In genomic region chr7:117462196-117462935, GRCm38 (mm10) we compare ENCODE assay signal across 8 mouse cellular contexts.
DNase-seq lines count a peak whose midpoint lies in the region; ATAC-seq lines count a peak whose summit lies in the region.

No protein-coding gene starts in this region.

- peak overlapping the region; percentile 66 for H3K27ac ChIP-seq in embryonic facial prominence, embryonic 10.5 days (replicated peaks)
- peak overlapping the region; percentile 58 for H3K27ac ChIP-seq in heart, embryonic 15.5 days

- peaks cover 13% of the 10 kb centered on the region for H3K4me1 ChIP-seq in embryonic facial prominence, embryonic 10.5 days
- peaks cover 8% of the 10 kb centered on the region for H3K4me1 ChIP-seq in heart, embryonic 15.5 days (replicated peaks)

- no peaks in the 10 kb centered on the region for H3K36me3 ChIP-seq in embryonic facial prominence, embryonic 10.5 days (replicated peaks)
- no peaks in the 10 kb centered on the region for H3K36me3 ChIP-seq in heart, embryonic 15.5 days

- H3K4me3 ChIP-seq in embryonic facial prominence, embryonic 10.5 days: no peak overlapping the region
- H3K4me3 ChIP-seq in heart, embryonic 15.5 days: no peak overlapping the region

- peak; percentile 80 for ATAC-seq in heart, embryonic 15.5 days (replicated peaks; ENCODE audit: insufficient number of reproducible peaks, insufficient read depth, low FRiP score, low read depth)

- no peaks in the 10 kb centered on the region for H3K9me3 ChIP-seq in embryonic facial prominence, embryonic 10.5 days
- H3K9me3 ChIP-seq in heart, embryonic 15.5 days (replicated peaks): no peaks in the 10 kb centered on the region

- H3K9ac ChIP-seq in heart, embryonic 15.5 days: no peak overlapping the region

- 53% methylated on average over 7 of the region's 7 CpGs for WGBS in embryonic facial prominence, embryonic 10.5 days
- WGBS in heart, embryonic 15.5 days: 47% methylated on average over 7 of the region's 7 CpGs

- H3K27me3 ChIP-seq in embryonic facial prominence, embryonic 10.5 days (replicated peaks; ENCODE audit: low read depth, poor library complexity, severe bottlenecking): no peaks in the 10 kb centered on the region
- H3K27me3 ChIP-seq in heart, embryonic 15.5 days: no peaks in the 10 kb centered on the region

- DNase-seq in cerebellum, adult 11-12 months: peak; percentile 5
- DNase-seq in cerebellum, adult 11 months: no peak
- DNase-seq in embryonic facial prominence, embryonic 10.5 days (ENCODE audit: low spot score): peak; percentile 14
- DNase-seq in kidney, postnatal 36 days: peak; percentile 44 to 45
- peak; percentile 39 to 64 for DNase-seq in lung, postnatal 4 days
- peak; percentile 62 for DNase-seq in thymus, postnatal 0 days (ENCODE audit: low spot score)
- no peak for DNase-seq in urinary bladder, adult 2 months (ENCODE audit: low spot score)

- H3K4me2 ChIP-seq in heart, embryonic 15.5 days: no peak overlapping the region

Comparison
In these comparisons a context has a peak if more than half of its experiments do, and no peak if none do; other contexts are left out.
1. DNase-seq: peak in cerebellum, adult 11-12 months (single experiment), embryonic facial prominence, embryonic 10.5 days (single experiment), kidney, postnatal 36 days (2 of 2), lung, postnatal 4 days (2 of 2) and thymus, postnatal 0 days (single experiment); none in cerebellum, adult 11 months (single experiment) and urinary bladder, adult 2 months (single experiment).